Mouse (Mus musculus) heart, embryonic 11.5 days (tissue): ENCODE data around the gene Hcrtr1. TPM values are rescaled to one million over a fixed set of nuclear protein-coding genes. Genes with fewer than 3 reads are reported as not detected.

Experiments used
- ATAC-seq: fragments of 200-750 bp; cut with Nextera tagmentation; replicated peaks from 2 replicates; pipeline ENCODE4 v1.8.0; 2017; ENCODE audit warnings: moderate library complexity; ENCODE audit not compliant: insufficient number of reproducible peaks, low FRiP score, low TSS enrichment
- H3K27ac ChIP-seq: fragments of 300-500 bp; sonication (generic); 2 replicates; pipeline ENCODE4 v1.5.1; 2014; ENCODE audit warnings: mild to moderate bottlenecking, low read depth, low read length
- H3K27me3 ChIP-seq: fragments of 300-500 bp; sonication (generic); 2 replicates; pipeline ENCODE4 v1.6.1; 2014; ENCODE audit warnings: mild to moderate bottlenecking, low read length, mixed read lengths; ENCODE audit not compliant: control insufficient read depth, insufficient read depth
- H3K36me3 ChIP-seq: fragments of 300-500 bp; sonication (generic); 2 replicates; pipeline ENCODE4 v1.6.1; 2014; ENCODE audit warnings: mild to moderate bottlenecking, low read length, moderate library complexity, mixed read lengths; ENCODE audit not compliant: control insufficient read depth, insufficient read depth
- H3K4me1 ChIP-seq: fragments of 300-500 bp; sonication (generic); 2 replicates; pipeline ENCODE4 v1.6.1; 2014; ENCODE audit warnings: low read length; ENCODE audit not compliant: control insufficient read depth, insufficient read depth
- H3K4me2 ChIP-seq: fragments of 300-500 bp; sonication (generic); 2 replicates; pipeline ENCODE4 v1.6.1; 2014; ENCODE audit warnings: mild to moderate bottlenecking, moderate library complexity
- H3K4me3 ChIP-seq: fragments of 300-500 bp; sonication (generic); 2 replicates; pipeline ENCODE4 v1.5.1; 2014; ENCODE audit warnings: low read depth, low read length
- H3K9ac ChIP-seq: fragments of 300-500 bp; sonication (generic); 2 replicates; pipeline ENCODE4 v1.6.1; 2014; ENCODE audit warnings: mild to moderate bottlenecking, low read depth, low read length, moderate library complexity
- H3K9me3 ChIP-seq: fragments of 300-500 bp; sonication (generic); replicated peaks from 2 replicates; pipeline ENCODE4 v1.6.1; 2016; ENCODE audit warnings: low read length; ENCODE audit not compliant: control insufficient read depth
- WGBS: fragments of 180-500 bp; shearing (Covaris S2); extraction: QIAGEN DNeasy Blood & Tissue Kit; methylation state at CpG from one replicate; pipeline ENCODE4 v1.1.7; 2014; ENCODE audit not compliant: insufficient replicate concordance; 5-methylcytosine and 5-hydroxymethylcytosine counted together
- polyA plus RNA-seq: library from polyadenylated mRNA; unstranded; fragments of >200 nt; fragmentation: Nextera tagmentation; extraction: Ambion mirVana; gene quantifications from 2 replicates; pipeline ENCODE4 v1.2.1, GENCODE M21; 2014

Gene Hcrtr1
- polyA plus RNA-seq, 1 experiment from 2014 or later: 0.07 TPM

- H3K4me2 ChIP-seq: no peak overlapping the region
- peak overlapping the region; percentile 29; the same call in 1 of the 2 replicates for H3K27ac ChIP-seq
- peaks cover 3% of the 10 kb centered on the region; the same call in 1 of the 2 replicates for H3K27me3 ChIP-seq
- no peaks in the 10 kb centered on the region for H3K9me3 ChIP-seq
- no peaks in the 10 kb centered on the region for H3K36me3 ChIP-seq
- 54% methylated on average over 7 of the region's 7 CpGs for WGBS
- H3K4me1 ChIP-seq: peaks cover 61% of the 10 kb centered on the region
- no peak overlapping the region for H3K4me3 ChIP-seq
- ATAC-seq: no peak
- peak overlapping the region; percentile 31; the same call in 1 of the 2 replicates for H3K9ac ChIP-seq
These were observed 38.4 kb upstream of the Hcrtr1 start for GRCm38 (mm10) chr4:130177536-130177935.

GRCm38 (mm10) chr4:130177087-130177486, 37.9 kb upstream of the Hcrtr1 start:
- Histone ChIP-seq H3K27ac (0 out of 2 replicates have a peak overlapping the region, but pooled peaks have one; percentile 29), H3K4me2 (no peak overlapping the region), H3K9me3 (no peaks in the 10 kb centered on the region), H3K36me3 (no peaks in the 10 kb centered on the region), H3K9ac (no peak overlapping the region), H3K4me1 (peaks cover 63% of the 10 kb centered on the region), H3K4me3 (no peak overlapping the region), H3K27me3 (peaks cover 3% of the 10 kb centered on the region; the same call in 1 of the 2 replicates)
- WGBS: 40% methylated on average over 4 of the region's 4 CpGs
- ATAC-seq: no peak

GRCm38 (mm10) chr4:130176156-130176720, 37.1 kb upstream of the Hcrtr1 start:
- H3K27me3 ChIP-seq: peaks cover 3% of the 10 kb centered on the region; the same call in 1 of the 2 replicates
- no peaks in the 10 kb centered on the region for H3K9me3 ChIP-seq
- H3K27ac ChIP-seq: no peak overlapping the region
- no peak overlapping the region for H3K9ac ChIP-seq
- H3K4me1 ChIP-seq: peaks cover 63% of the 10 kb centered on the region
- H3K36me3 ChIP-seq: no peaks in the 10 kb centered on the region
- H3K4me2 ChIP-seq: no peak overlapping the region
- H3K4me3 ChIP-seq: no peak overlapping the region
- WGBS: 65% methylated on average over 5 of the region's 5 CpGs
- ATAC-seq: no peak

GRCm38 (mm10) chr4:130175072-130175711, 36.0 kb upstream of the Hcrtr1 start, which contains the start of gene Tinagl1:
Gene Tinagl1 (minus strand): TSS chr4:130175122.
- Histone ChIP-seq H3K27ac (peak within 1 kb of the TSS; percentile 64), H3K4me1 (peaks cover 63% of the 10 kb centered on the region)
- ATAC-seq: 0 out of 2 replicates have a peak, but pooled peaks have one; percentile 19

GRCm38 (mm10) chr4:130174335-130175031, 35.3 kb upstream of the Hcrtr1 start:
- H3K4me2 ChIP-seq: peak overlapping the region; percentile 82
- H3K9ac ChIP-seq: peak overlapping the region; percentile 68
- WGBS: 2% methylated on average over 25 of the region's 25 CpGs
- H3K4me1 ChIP-seq: peaks cover 65% of the 10 kb centered on the region
- ATAC-seq: peak; percentile 78
- peak overlapping the region; percentile 46 for H3K4me3 ChIP-seq
- peak overlapping the region; percentile 64 for H3K27ac ChIP-seq
- H3K36me3 ChIP-seq: no peaks in the 10 kb centered on the region
- no peaks in the 10 kb centered on the region for H3K9me3 ChIP-seq
- peaks cover 3% of the 10 kb centered on the region; the same call in 1 of the 2 replicates for H3K27me3 ChIP-seq

More at GRCm38 (mm10) chr4:130175072-130175711, 36.0 kb upstream of the Hcrtr1 start, which contains the start of gene Tinagl1:
- H3K36me3 ChIP-seq: no peaks in the 10 kb centered on the region
- H3K27me3 ChIP-seq: peaks cover 3% of the 10 kb centered on the region; the same call in 1 of the 2 replicates
- peak within 1 kb of the TSS; percentile 68 for H3K9ac ChIP-seq
- H3K9me3 ChIP-seq: no peaks in the 10 kb centered on the region
- peak within 1 kb of the TSS; percentile 46 for H3K4me3 ChIP-seq
- 1% methylated on average over 14 of the region's 14 CpGs for WGBS
- H3K4me2 ChIP-seq: peak within 1 kb of the TSS; percentile 82

GRCm38 (mm10) chr4:130173911-130174311, 34.8 kb upstream of the Hcrtr1 start:
- peak overlapping the region; percentile 46 for H3K4me3 ChIP-seq
- peaks cover 2% of the 10 kb centered on the region; the same call in 1 of the 2 replicates for H3K27me3 ChIP-seq
- H3K4me1 ChIP-seq: peaks cover 68% of the 10 kb centered on the region
- WGBS: 41% methylated on average over 19 of the region's 19 CpGs
- no peaks in the 10 kb centered on the region for H3K9me3 ChIP-seq
- H3K9ac ChIP-seq: peak overlapping the region; percentile 68
- no peak for ATAC-seq
- H3K27ac ChIP-seq: peak overlapping the region; percentile 64
- H3K4me2 ChIP-seq: peak overlapping the region; percentile 82
- no peaks in the 10 kb centered on the region for H3K36me3 ChIP-seq

GRCm38 (mm10) chr4:130173060-130173822, 34.1 kb upstream of the Hcrtr1 start:
- peak; percentile 64 for ATAC-seq
- WGBS: 63% methylated on average over 11 of the region's 11 CpGs
- H3K27ac ChIP-seq: peak overlapping the region; percentile 64
- peak overlapping the region; percentile 82 for H3K4me2 ChIP-seq
- H3K9me3 ChIP-seq: no peaks in the 10 kb centered on the region
- H3K4me3 ChIP-seq: peak overlapping the region; percentile 46
- H3K9ac ChIP-seq: peak overlapping the region; percentile 68; the same call in 1 of the 2 replicates
- H3K4me1 ChIP-seq: peaks cover 75% of the 10 kb centered on the region
- no peaks in the 10 kb centered on the region for H3K27me3 ChIP-seq
- H3K36me3 ChIP-seq: no peaks in the 10 kb centered on the region
